ENCODE assay signal across 8 mouse cellular contexts in genomic region chrX:68645154-68645919, GRCm38 (mm10). TPM values are rescaled to one million over a fixed set of nuclear protein-coding genes. Genes with fewer than 3 reads are reported as not detected.
DNase-seq lines count a peak whose midpoint lies in the region; ATAC-seq lines count a peak whose summit lies in the region.

No protein-coding gene starts in this region.

- no peaks in the 10 kb centered on the region for H3K9me3 ChIP-seq in heart, embryonic 11.5 days (replicated peaks; ENCODE audit: control insufficient read depth, low read length)
- no peaks in the 10 kb centered on the region for H3K9me3 ChIP-seq in embryonic facial prominence, embryonic 15.5 days (replicated peaks)

- H3K4me3 ChIP-seq in heart, embryonic 11.5 days (ENCODE audit: low read depth, low read length): no peak overlapping the region
- H3K4me3 ChIP-seq in embryonic facial prominence, embryonic 15.5 days (replicated peaks): no peak overlapping the region

- no peaks in the 10 kb centered on the region for H3K36me3 ChIP-seq in heart, embryonic 11.5 days (ENCODE audit: control insufficient read depth, insufficient read depth, low read length)
- no peaks in the 10 kb centered on the region for H3K36me3 ChIP-seq in embryonic facial prominence, embryonic 15.5 days

- ATAC-seq in heart, embryonic 11.5 days (replicated peaks; ENCODE audit: insufficient number of reproducible peaks, low FRiP score, low TSS enrichment): no peak
- no peak for ATAC-seq in embryonic facial prominence, embryonic 15.5 days (ENCODE audit: insufficient number of reproducible peaks, low FRiP score, low TSS enrichment, low read depth)

- WGBS in heart, embryonic 11.5 days (ENCODE audit: insufficient replicate concordance): 54% methylated on average over 7 of the region's 7 CpGs
- WGBS in embryonic facial prominence, embryonic 15.5 days: 27% methylated on average over 7 of the region's 7 CpGs

- H3K9ac ChIP-seq in heart, embryonic 11.5 days (ENCODE audit: low read depth, low read length): no peak overlapping the region
- H3K9ac ChIP-seq in embryonic facial prominence, embryonic 15.5 days: no peak overlapping the region

- H3K4me2 ChIP-seq in heart, embryonic 11.5 days: no peak overlapping the region
- H3K4me2 ChIP-seq in embryonic facial prominence, embryonic 15.5 days (replicated peaks): peak overlapping the region; percentile 17; the same call in 1 of the 2 replicates

- no peaks in the 10 kb centered on the region for H3K4me1 ChIP-seq in heart, embryonic 11.5 days (ENCODE audit: control insufficient read depth, insufficient read depth, low read length)
- no peaks in the 10 kb centered on the region for H3K4me1 ChIP-seq in embryonic facial prominence, embryonic 15.5 days

- DNase-seq in heart, adult 8-10 months (ENCODE audit: low spot score): peak; percentile 31
- DNase-seq in Muller cell, postnatal 12 days (ENCODE audit: inconsistent ontology term): peak; percentile 1
- DNase-seq in left cerebral cortex, adult 9 months (ENCODE audit: low spot score in 2 of 2): peak; percentile 7 to 38
- peak; percentile 3 for DNase-seq in testis, postnatal 14 days (ENCODE audit: low spot score)
- no peak for DNase-seq in cerebellum, adult 8-10 months
- DNase-seq in adrenal gland, postnatal 4 days (ENCODE audit: low spot score in 2 of 2): no peak

- H3K27me3 ChIP-seq in heart, embryonic 11.5 days (ENCODE audit: control insufficient read depth, insufficient read depth, low read length): no peaks in the 10 kb centered on the region
- H3K27me3 ChIP-seq in embryonic facial prominence, embryonic 15.5 days: no peaks in the 10 kb centered on the region

- H3K27ac ChIP-seq in heart, embryonic 11.5 days (ENCODE audit: low read depth, low read length): no peak overlapping the region
- H3K27ac ChIP-seq in embryonic facial prominence, embryonic 15.5 days (replicated peaks): no peak overlapping the region

RNA-seq across cellular contexts. Expression of gene Fmr1, which starts 33.0 kb away (rescaled TPM):
- 1 to 10 TPM; 6.8 to 9.0 (median 7.9) TPM for total RNA-seq in heart, adult 8-10 months (2022)
- polyA plus RNA-seq in heart, embryonic 11.5 days (2014; fragmentation: Nextera tagmentation; extraction: Ambion mirVana): 47.1 and 47.5 TPM in 2 replicates
- polyA plus RNA-seq in embryonic facial prominence, embryonic 15.5 days (2015; fragmentation: Nextera tagmentation; extraction: Ambion mirVana): 51.2 and 55.7 TPM in 2 replicates
- 10 to 100 TPM; 65.3 to 66.8 TPM for total RNA-seq in adrenal gland, postnatal 4 days (2021)

Comparison
In these comparisons a context has a peak if more than half of its experiments do, and no peak if none do; other contexts are left out.
1. DNase-seq: peak in heart, adult 8-10 months (single experiment), Muller cell, postnatal 12 days (single experiment), left cerebral cortex, adult 9 months (2 of 2) and testis, postnatal 14 days (single experiment); none in cerebellum, adult 8-10 months (single experiment) and adrenal gland, postnatal 4 days (0 of 2).
2. RNA of gene Fmr1, which starts 33.0 kb away (total RNA-seq): 65.3 to 66.8 TPM in adrenal gland, postnatal 4 days; 6.8 to 9.0 TPM in heart, adult 8-10 months; every median in the first group is over 4 times any median in the second.